Mouse (Mus musculus) embryonic fibroblast, embryonic 13.5 days (primary cell): ENCODE results near the gene Slc29a1. TPM values are rescaled to one million over a fixed set of nuclear protein-coding genes. Genes with fewer than 3 reads are reported as not detected.

Experiments used
- H3K27ac ChIP-seq: 2 replicates; pipeline ENCODE4 v1.5.1; 2012; ENCODE audit warnings: low read length, control low read depth, inconsistent platforms; ENCODE audit not compliant: insufficient read depth
- H3K4me1 ChIP-seq: 2 replicates; pipeline ENCODE4 v1.6.1; 2011; ENCODE audit warnings: low read length; ENCODE audit not compliant: control insufficient read depth, insufficient read depth
- H3K4me3 ChIP-seq: 2 replicates; pipeline ENCODE4 v1.5.1; 2011; ENCODE audit warnings: mild to moderate bottlenecking, control low read depth, low read length; ENCODE audit not compliant: insufficient read depth
- CTCF ChIP-seq: IDR thresholded peaks from 2 replicates; pipeline ENCODE4 v1.5.1; 2011; ENCODE audit warnings: mild to moderate bottlenecking, control low read depth, low read length, moderate library complexity, borderline replicate concordance; ENCODE audit not compliant: insufficient read depth
- POLR2A ChIP-seq: IDR thresholded peaks from 2 replicates; pipeline ENCODE4 v1.6.1; 2011; ENCODE audit warnings: low read depth, mild to moderate bottlenecking, control low read depth, low read length, moderate library complexity
- polyA plus RNA-seq: library from polyadenylated mRNA; stranded (reverse); fragments of >200 nt; gene quantifications from 2 replicates; pipeline ENCODE4 v1.2.4, GENCODE M21; 2011; ENCODE audit warnings: low read depth; ENCODE audit not compliant: missing spikeins, insufficient read length

Gene Slc29a1
- 81.9 and 90.3 TPM in 2 replicates for polyA plus RNA-seq

- peak within 1 kb of the TSS; percentile 35; the same call in 1 of the 2 replicates for H3K4me3 ChIP-seq
- TF ChIP-seq CTCF (no peak), POLR2A (no peak)
- H3K27ac ChIP-seq = no peak within 1 kb of the TSS
- H3K4me1 ChIP-seq = peaks cover 4% of the 10 kb centered on the region; the same call in 1 of the 2 replicates
These were observed at the start of gene Slc29a1 for GRCm38 (mm10) chr17:45599446-45600242. TSS of gene Slc29a1 (minus strand) at chr17:45599606.

DNA sequence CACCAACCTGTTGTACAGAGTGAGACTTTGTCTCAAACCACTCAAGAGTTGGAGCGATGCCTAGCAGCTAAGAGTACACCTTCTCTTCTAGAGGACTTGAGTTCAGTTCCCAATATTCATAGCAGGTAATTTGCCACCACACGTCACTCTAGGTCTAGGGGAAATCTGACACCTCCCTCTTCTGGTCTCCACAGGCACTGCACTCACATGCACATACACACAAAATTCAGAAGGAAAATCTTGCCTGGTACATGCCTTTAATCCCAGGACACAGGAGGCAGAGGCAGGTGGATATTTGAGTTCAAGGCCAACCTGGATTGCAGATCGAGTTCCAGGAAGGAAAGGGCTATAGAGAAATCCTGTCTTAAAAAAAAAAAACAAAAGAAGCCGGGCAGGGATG, 44.8 kb upstream of the Slc29a1 start:
- Histone ChIP-seq H3K4me1 (no peaks in the 10 kb centered on the region), H3K4me3 (no peak overlapping the region), H3K27ac (no peak overlapping the region)
- TF ChIP-seq CTCF = no peak

DNA sequence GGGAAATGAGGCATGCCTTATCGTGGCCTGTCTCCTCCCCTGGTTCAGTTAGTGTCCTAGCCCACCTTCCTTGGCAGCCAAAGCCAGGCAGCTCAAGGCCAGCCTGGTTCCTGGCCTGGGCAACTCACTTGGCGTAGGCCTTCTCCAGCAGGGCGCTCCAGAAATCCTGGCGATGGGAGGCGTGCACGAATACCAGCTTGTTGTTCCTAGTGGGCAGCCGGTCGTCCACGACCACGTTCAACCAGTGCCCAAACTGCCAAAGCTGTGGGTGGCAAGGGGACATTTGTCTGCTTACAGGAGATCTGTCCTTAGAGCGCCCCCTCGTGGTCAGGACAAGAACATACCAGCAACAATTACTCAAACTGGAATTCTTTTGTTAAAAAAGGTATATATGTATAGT, 43.3 kb upstream of the Slc29a1 start:
- no peaks in the 10 kb centered on the region for H3K4me1 ChIP-seq
- TF ChIP-seq CTCF (peak; percentile 65), POLR2A (no peak)
- H3K4me3 ChIP-seq = no peak overlapping the region
- no peak overlapping the region for H3K27ac ChIP-seq

- no peaks in the 10 kb centered on the region for H3K4me1 ChIP-seq
- no peak overlapping the region for H3K4me3 ChIP-seq
- TF ChIP-seq CTCF (no peak), POLR2A (no peak)
- no peak overlapping the region for H3K27ac ChIP-seq
These were observed 42.6 kb upstream of the Slc29a1 start for GRCm38 (mm10) chr17:45641981-45642380.

GRCm38 (mm10) chr17:45638596-45639295, 39.3 kb upstream of the Slc29a1 start:
- no peak overlapping the region for H3K27ac ChIP-seq
- TF ChIP-seq POLR2A = no peak
- no peak for TF ChIP-seq CTCF
- H3K4me1 ChIP-seq = no peaks in the 10 kb centered on the region
- H3K4me3 ChIP-seq = no peak overlapping the region

- no peak overlapping the region for H3K27ac ChIP-seq
- H3K4me1 ChIP-seq = no peaks in the 10 kb centered on the region
- TF ChIP-seq POLR2A (no peak), CTCF (no peak)
- H3K4me3 ChIP-seq = no peak overlapping the region
These were observed 34.6 kb upstream of the Slc29a1 start for GRCm38 (mm10) chr17:45634033-45634432.

- H3K4me3 ChIP-seq = no peak overlapping the region
- H3K4me1 ChIP-seq = no peaks in the 10 kb centered on the region
- TF ChIP-seq CTCF (no peak), POLR2A (no peak)
- no peak overlapping the region for H3K27ac ChIP-seq
These were observed 32.5 kb upstream of the Slc29a1 start for GRCm38 (mm10) chr17:45631940-45632339.

DNA sequence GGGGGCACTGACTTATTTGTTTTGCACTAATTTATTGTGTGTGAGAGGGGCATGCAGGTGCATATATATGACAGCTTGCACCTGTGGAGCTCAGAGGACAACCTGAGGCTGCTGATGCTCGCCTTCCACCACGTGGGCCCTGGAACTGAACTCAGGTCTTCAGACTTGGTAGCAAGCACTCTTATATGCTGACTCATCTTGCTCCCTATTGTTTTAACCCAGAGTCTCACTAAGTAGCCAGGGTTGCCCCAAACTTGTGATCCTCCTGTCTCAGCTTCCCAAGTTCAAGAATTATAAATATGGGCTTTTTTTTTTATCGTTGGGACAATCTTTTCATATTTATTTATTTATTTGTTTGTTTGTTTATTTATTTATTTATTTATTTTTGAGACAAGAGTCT, 31.6 kb upstream of the Slc29a1 start:
- H3K4me3 ChIP-seq = no peak overlapping the region
- H3K4me1 ChIP-seq = no peaks in the 10 kb centered on the region
- H3K27ac ChIP-seq = no peak overlapping the region
- TF ChIP-seq CTCF (no peak), POLR2A (no peak)

GRCm38 (mm10) chr17:45629861-45630694, 30.7 kb upstream of the Slc29a1 start:
- H3K4me3 ChIP-seq = 0 out of 2 replicates have a peak overlapping the region, but pooled peaks have one; percentile 2
- TF ChIP-seq CTCF = peak; percentile 49; the same call in 1 of the 2 replicates
- TF ChIP-seq POLR2A = peak; percentile 53; the same call in 1 of the 2 replicates
- no peaks in the 10 kb centered on the region for H3K4me1 ChIP-seq
- no peak overlapping the region for H3K27ac ChIP-seq
